Mouse (Mus musculus) lung, postnatal 0 days (tissue): ENCODE data around the gene Tasp1. TPM values are rescaled to one million over a fixed set of nuclear protein-coding genes. Genes with fewer than 3 reads are reported as not detected.
A peak's percentile ranks its signal among the peaks of the same experiment; 100 is the strongest.

Source experiments
- ATAC-seq: fragments of 200-750 bp; cut with Nextera tagmentation; 2 replicates; pipeline ENCODE4 v1.8.0; 2017; ENCODE audit warnings: moderate library complexity
- DNase-seq: peaks from one replicate; pipeline ENCODE4 v3.0.0-alpha.2; 2016; ENCODE audit warnings: low spot score
- H3K27ac ChIP-seq: fragments of 300-500 bp; sonication (generic); 2 replicates; pipeline ENCODE4 v1.5.1; 2014; ENCODE audit warnings: antibody characterized with exemption, mild to moderate bottlenecking, low read length, mixed read lengths
- H3K27me3 ChIP-seq: fragments of 300-500 bp; sonication (generic); replicated peaks from 2 replicates; pipeline ENCODE4 v1.6.1; 2014; ENCODE audit warnings: low read length, mixed read lengths; ENCODE audit not compliant: insufficient read depth
- H3K36me3 ChIP-seq: fragments of 300-500 bp; sonication (generic); 2 replicates; pipeline ENCODE4 v1.6.1; 2014; ENCODE audit warnings: low read length, mixed read lengths; ENCODE audit not compliant: insufficient read depth
- H3K4me1 ChIP-seq: fragments of 300-500 bp; sonication (generic); 2 replicates; pipeline ENCODE4 v1.6.1; 2014; ENCODE audit warnings: antibody characterized with exemption, low read depth, low read length, mixed read lengths; ENCODE audit not compliant: insufficient read depth
- H3K4me2 ChIP-seq: fragments of 300-500 bp; sonication (generic); replicated peaks from 2 replicates; pipeline ENCODE4 v1.6.1; 2014; ENCODE audit warnings: low read depth, mild to moderate bottlenecking, low read length, moderate library complexity, mixed read lengths
- H3K4me3 ChIP-seq: fragments of 300-500 bp; sonication (generic); 2 replicates; pipeline ENCODE4 v1.5.1; 2014; ENCODE audit warnings: low read depth, low read length
- H3K9ac ChIP-seq: fragments of 300-500 bp; sonication (generic); replicated peaks from 2 replicates; pipeline ENCODE4 v1.6.1; 2014; ENCODE audit warnings: low read depth, mild to moderate bottlenecking
- H3K9me3 ChIP-seq: fragments of 300-500 bp; sonication (generic); 2 replicates; pipeline ENCODE4 v1.6.1; 2016; ENCODE audit warnings: low read length, mixed read lengths
- CTCF ChIP-seq: IDR thresholded peaks from 2 replicates; pipeline ENCODE4 v1.5.1; 2016; ENCODE audit warnings: antibody characterized with exemption, mild to moderate bottlenecking
- EP300 ChIP-seq: IDR thresholded peaks from 2 replicates; pipeline ENCODE4 v1.6.1; 2016; ENCODE audit warnings: antibody characterized with exemption, mild to moderate bottlenecking, control low read depth
- WGBS: fragments of 180-500 bp; shearing (Covaris S2); extraction: QIAGEN DNeasy Blood & Tissue Kit; methylation state at CpG from one replicate; pipeline ENCODE4 v1.1.7; 2014; 5-methylcytosine and 5-hydroxymethylcytosine counted together
- polyA plus RNA-seq: library from polyadenylated mRNA; unstranded; fragments of >200 nt; fragmentation: Nextera tagmentation; extraction: Ambion mirVana; gene quantifications from 2 replicates; pipeline ENCODE4 v1.2.1, GENCODE M21; 2015

The Tasp1 gene
- polyA plus RNA-seq, 1 experiment from 2014 or later = 13.3 TPM

GRCm38 (mm10) chr2:139919757-139920156 is 146.8 kb downstream of the Tasp1 start:
- no peak overlapping the region for H3K4me3 ChIP-seq
- no peaks in the 10 kb centered on the region for H3K36me3 ChIP-seq
- WGBS = 40% methylated on average over 2 of the region's 2 CpGs
- peak; percentile 89 for DNase-seq
- no peaks in the 10 kb centered on the region for H3K27me3 ChIP-seq
- H3K4me2 ChIP-seq = no peak overlapping the region
- H3K9ac ChIP-seq = no peak overlapping the region
- no peaks in the 10 kb centered on the region for H3K4me1 ChIP-seq
- H3K27ac ChIP-seq = no peak overlapping the region
- ATAC-seq = peak; percentile 82
- H3K9me3 ChIP-seq = no peaks in the 10 kb centered on the region
- TF ChIP-seq CTCF (no peak), EP300 (peak; percentile 91)

GRCm38 (mm10) chr2:139906441-139907157 is 160.0 kb downstream of the Tasp1 start:
- no peak overlapping the region for H3K4me2 ChIP-seq
- no peak for DNase-seq

DNA sequence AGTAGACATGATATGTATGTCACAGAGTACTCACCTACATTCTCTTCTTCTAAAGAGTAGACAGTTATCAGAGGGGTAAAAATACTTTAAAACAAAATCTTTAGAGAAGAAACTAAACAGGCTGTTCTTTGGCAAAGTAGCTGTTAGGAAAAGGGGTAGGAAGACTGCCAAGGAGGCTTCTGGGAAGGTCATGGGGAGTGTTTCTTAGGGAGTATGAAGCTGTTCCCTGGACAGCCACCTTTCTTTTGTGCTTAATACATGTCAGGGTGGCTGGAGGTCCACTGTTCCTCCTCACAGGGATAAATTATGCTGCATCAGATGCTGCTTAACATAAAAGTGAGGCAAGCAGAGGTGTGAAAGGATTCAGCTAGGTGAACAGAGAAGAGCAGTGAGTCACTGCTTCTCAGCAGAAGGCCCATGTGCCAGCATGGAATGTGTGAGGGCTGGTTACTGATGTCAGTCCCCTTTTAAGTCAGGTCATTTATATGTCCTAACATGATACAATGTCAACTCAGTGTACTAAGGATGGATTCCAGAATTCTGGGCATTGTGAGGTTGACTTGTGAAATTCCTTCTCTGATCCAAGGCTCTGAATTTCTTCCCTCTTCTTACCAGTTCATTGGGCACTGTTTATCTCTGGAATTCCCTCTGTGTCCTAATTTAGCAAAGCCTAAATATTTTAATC is 175.1 kb downstream of the Tasp1 start:
- Histone ChIP-seq H3K27me3 (no peaks in the 10 kb centered on the region), H3K4me3 (no peak overlapping the region), H3K36me3 (no peaks in the 10 kb centered on the region), H3K4me2 (no peak overlapping the region), H3K27ac (no peak overlapping the region), H3K9me3 (no peaks in the 10 kb centered on the region), H3K4me1 (no peaks in the 10 kb centered on the region), H3K9ac (no peak overlapping the region)
- peak; percentile 81 for DNase-seq
- TF ChIP-seq EP300 (peak; percentile 72), CTCF (no peak)
- ATAC-seq = peak; percentile 87

More at GRCm38 (mm10) chr2:139906441-139907157, 160.0 kb downstream of the Tasp1 start:
- Histone ChIP-seq H3K27me3 (no peaks in the 10 kb centered on the region), H3K27ac (no peak overlapping the region), H3K4me3 (no peak overlapping the region), H3K4me1 (no peaks in the 10 kb centered on the region), H3K36me3 (no peaks in the 10 kb centered on the region), H3K9me3 (no peaks in the 10 kb centered on the region), H3K9ac (no peak overlapping the region)
- TF ChIP-seq CTCF (no peak), EP300 (no peak)
- no peak for ATAC-seq
- 79% methylated on average over 9 of the region's 9 CpGs for WGBS

- H3K27ac ChIP-seq = no peak overlapping the region
- 58% methylated on average over 4 of the region's 4 CpGs for WGBS
- no peak for ATAC-seq
Observed at GRCm38 (mm10) chr2:139884264-139884637, 182.4 kb downstream of the Tasp1 start.

DNA sequence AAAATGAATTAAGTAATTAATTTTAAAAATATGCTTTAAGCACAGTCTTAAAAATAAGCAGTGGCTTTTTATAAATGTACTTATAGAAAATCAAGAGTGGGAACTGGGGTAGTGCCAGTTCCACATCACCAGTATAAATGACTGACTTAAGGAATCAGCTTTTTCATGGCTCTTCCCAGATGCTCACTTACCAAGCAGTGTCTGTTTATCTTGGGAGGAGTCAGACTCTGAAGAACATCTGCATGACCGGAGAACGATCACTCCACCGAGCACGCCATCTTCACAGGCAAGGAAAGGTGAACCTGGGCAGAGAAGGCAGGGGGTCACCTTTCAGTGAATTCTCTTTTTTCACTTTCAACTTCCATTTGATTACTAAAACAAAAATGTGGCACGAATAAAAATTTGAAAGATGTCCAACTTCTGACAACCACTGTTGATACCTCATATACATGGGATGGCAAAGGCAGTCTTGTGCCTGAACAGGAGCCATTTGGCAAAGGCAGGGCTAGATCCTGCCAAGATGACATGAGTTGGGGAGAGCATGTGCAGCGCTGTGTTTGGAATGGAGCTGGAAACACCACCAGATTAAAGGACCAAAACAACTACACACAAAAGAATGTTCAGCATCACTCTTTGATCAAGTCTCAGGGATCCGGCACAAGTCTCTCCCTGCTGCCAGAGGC is 182.9 kb downstream of the Tasp1 start:
- H3K36me3 ChIP-seq = no peaks in the 10 kb centered on the region
- no peak overlapping the region for H3K4me2 ChIP-seq
- no peaks in the 10 kb centered on the region for H3K4me1 ChIP-seq
- H3K27me3 ChIP-seq = no peaks in the 10 kb centered on the region
- 59% methylated on average over 7 of the region's 7 CpGs for WGBS
- no peak overlapping the region for H3K9ac ChIP-seq
- ATAC-seq = peak; percentile 48
- no peak overlapping the region for H3K27ac ChIP-seq
- no peaks in the 10 kb centered on the region for H3K9me3 ChIP-seq
- H3K4me3 ChIP-seq = no peak overlapping the region
- peak; percentile 21 for DNase-seq
- TF ChIP-seq CTCF = no peak
- no peak for TF ChIP-seq EP300

More at GRCm38 (mm10) chr2:139884264-139884637, 182.4 kb downstream of the Tasp1 start:
- no peak overlapping the region for H3K4me2 ChIP-seq
- TF ChIP-seq EP300 (no peak), CTCF (no peak)
- H3K9ac ChIP-seq = no peak overlapping the region
- H3K4me3 ChIP-seq = no peak overlapping the region
- no peaks in the 10 kb centered on the region for H3K36me3 ChIP-seq
- H3K9me3 ChIP-seq = no peaks in the 10 kb centered on the region
- DNase-seq = no peak
- H3K4me1 ChIP-seq = no peaks in the 10 kb centered on the region
- no peaks in the 10 kb centered on the region for H3K27me3 ChIP-seq

DNA sequence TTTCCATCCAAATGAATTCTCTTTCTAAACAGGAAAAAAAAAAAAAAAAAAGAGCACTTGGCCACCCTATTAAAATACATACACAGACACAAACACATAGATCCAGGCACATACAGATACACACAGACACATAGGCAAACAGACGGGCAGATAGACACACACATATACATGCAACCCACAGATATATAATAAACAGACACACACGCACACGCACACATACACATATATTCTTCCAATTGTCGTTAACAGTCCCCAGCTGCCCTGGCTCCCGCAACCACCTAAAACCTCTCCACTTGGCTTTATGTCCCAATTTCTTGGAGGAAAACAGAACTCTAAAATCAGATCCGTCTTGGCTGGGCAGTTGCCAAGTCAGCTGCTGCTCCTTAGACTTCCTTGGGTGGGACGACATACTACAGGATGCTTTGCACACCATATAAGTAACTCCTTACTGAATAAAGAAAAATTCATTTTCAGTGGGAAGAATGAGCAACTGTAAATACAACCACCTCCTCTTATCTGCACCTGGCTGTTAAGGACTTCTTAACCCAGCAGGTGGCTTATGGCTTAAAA is 188.5 kb downstream of the Tasp1 start:
- H3K36me3 ChIP-seq = no peaks in the 10 kb centered on the region
- H3K4me3 ChIP-seq = no peak overlapping the region
- H3K4me2 ChIP-seq = no peak overlapping the region
- H3K27me3 ChIP-seq = no peaks in the 10 kb centered on the region
- no peaks in the 10 kb centered on the region for H3K9me3 ChIP-seq
- H3K27ac ChIP-seq = no peak overlapping the region
- 49% methylated on average over 7 of the region's 7 CpGs for WGBS
- 0 out of 2 replicates have a peak, but pooled peaks cover 4% of the 10 kb centered on the region for H3K4me1 ChIP-seq
- no peak overlapping the region for H3K9ac ChIP-seq
- TF ChIP-seq EP300 (0 out of 2 replicates have a peak, but pooled peaks have one; percentile 16), CTCF (no peak)
- peak; percentile 76 for ATAC-seq
- DNase-seq = peak; percentile 82
